Mouse (Mus musculus) monocyte, adult 5-6 weeks (primary cell): ENCODE measurements around the gene Tceal5. TPM values are rescaled to one million over a fixed set of nuclear protein-coding genes. Genes with fewer than 3 reads are reported as not detected.
A peak's percentile ranks its signal among the peaks of the same experiment; 100 is the strongest.
"Not testable (repeated sequence)": the region's sequence is repeated elsewhere in the genome, so short reads cannot be mapped to it uniquely, and the experiment has no call there.

Experiments used
- ATAC-seq: fragments of 153-309, 156-312 bp; replicated peaks from 2 replicates; pipeline ENCODE4 v1.8.0; 2017; ENCODE audit warnings: mild to moderate bottlenecking; ENCODE audit not compliant: low TSS enrichment, insufficient number of reproducible peaks, severe bottlenecking, poor library complexity, low FRiP score
- total RNA-seq: library from RNA; stranded (forward); fragments of 200-1000, 200-491, 200-594 nt; gene quantifications from 3 replicates; pipeline ENCODE4 v1.2.3, GENCODE M21; 2017

The Tceal5 gene
- not detected in 3 replicates for total RNA-seq

- no peak for ATAC-seq
These were observed at the start of gene Tceal5 for GRCm38 (mm10) chrX:136203664-136204066. Gene Tceal5, minus strand, starts transcription at chrX:136203876.

GRCm38 (mm10) chrX:136252023-136252729 is 48.5 kb upstream of the Tceal5 start:
- no peak for ATAC-seq

GRCm38 (mm10) chrX:136249671-136250070 is 46.0 kb upstream of the Tceal5 start:
- ATAC-seq, result no peak

GRCm38 (mm10) chrX:136248811-136249210 is 45.1 kb upstream of the Tceal5 start:
- no peak for ATAC-seq

GRCm38 (mm10) chrX:136245521-136246071 is 41.9 kb upstream of the Tceal5 start:
- no peak for ATAC-seq

GRCm38 (mm10) chrX:136244574-136245229 is 41.0 kb upstream of the Tceal5 start, which contains the start of gene Tceal9:
Gene Tceal9, plus strand, starts transcription at chrX:136245079.
- ATAC-seq, result peak; percentile 73; the same call in 1 of the 2 replicates

GRCm38 (mm10) chrX:136243181-136243580 is 39.5 kb upstream of the Tceal5 start:
- ATAC-seq, result no peak

GRCm38 (mm10) chrX:136238118-136238517 is 34.4 kb upstream of the Tceal5 start:
- ATAC-seq, result no peak

- no peak for ATAC-seq
These were observed 24.1 kb upstream of the Tceal5 start for GRCm38 (mm10) chrX:136227768-136228167.

- ATAC-seq, result no peak
These were observed 20.0 kb upstream of the Tceal5 start for GRCm38 (mm10) chrX:136223714-136224113.

GRCm38 (mm10) chrX:136216303-136216702 is 12.6 kb upstream of the Tceal5 start:
- no peak for ATAC-seq

- not testable (repeated sequence) for ATAC-seq
These were observed 11.3 kb upstream of the Tceal5 start, which contains the start of the genes Tceal7 and Bex1 for GRCm38 (mm10) chrX:136214729-136215677. Gene Tceal7, plus strand, starts transcription at chrX:136214779. Gene Bex1, minus strand, starts transcription at chrX:136215513.

- no peak for ATAC-seq
These were observed 9.7 kb upstream of the Tceal5 start for GRCm38 (mm10) chrX:136213396-136213795.

- ATAC-seq, result no peak
These were observed 730 bp upstream of the Tceal5 start for GRCm38 (mm10) chrX:136204406-136204805.

GRCm38 (mm10) chrX:136203257-136203656 is 419 bp downstream of the Tceal5 start:
- no peak for ATAC-seq

GRCm38 (mm10) chrX:136196873-136197272 is 6.8 kb downstream of the Tceal5 start:
- ATAC-seq, result no peak

GRCm38 (mm10) chrX:136195193-136195944 is 8.3 kb downstream of the Tceal5 start:
- ATAC-seq, result no peak

- ATAC-seq, result no peak
These were observed 20.6 kb downstream of the Tceal5 start for GRCm38 (mm10) chrX:136183107-136183506.
